Comparison of ENCODE assay signal across 12 mouse cellular contexts in genomic region chr10:52278011-52278434, GRCm38 (mm10). TPM values are rescaled to one million over a fixed set of nuclear protein-coding genes. Genes with fewer than 3 reads are reported as not detected.
DNase-seq lines count a peak whose midpoint lies in the region; ATAC-seq and TF ChIP-seq lines count a peak whose summit lies in the region.
"Had no signal": no experiment of that assay in that cellular context is flagged by ENCODE, and none has a peak within 500 bp of the region (broad histone marks: within the 10 kb centered on the region; RNA-seq: fewer than 3 reads in every experiment).

No protein-coding gene starts in this region.

- peak; percentile 60 for DNase-seq in heart, embryonic 10.5 days (ENCODE audit: low spot score)
- DNase-seq in heart, postnatal 36 days = no peak
- DNase-seq in urinary bladder, postnatal 36 days (ENCODE audit: low spot score in 2 of 2) = peak; percentile 49 to 62
- no peak for DNase-seq in frontal cortex, postnatal 10 days (ENCODE audit: low spot score in 2 of 2)
- DNase-seq in B cell, adult 2 months = no peak
- no peak for DNase-seq in MN1 (ENCODE audit: low spot score)

- no peak overlapping the region for H3K9ac ChIP-seq in intestine, postnatal 0 days (ENCODE audit: low read depth, low read length)
- no peak overlapping the region for H3K9ac ChIP-seq in lung, embryonic 16.5 days (ENCODE audit: low read length)
- H3K9ac ChIP-seq: embryonic facial prominence, embryonic 13.5 days; hindbrain, embryonic 14.5 days had no signal

- peaks cover 16% of the 10 kb centered on the region for H3K4me1 ChIP-seq in heart, embryonic 10.5 days
- peaks cover 5% of the 10 kb centered on the region; the same call in 1 of the 2 replicates for H3K4me1 ChIP-seq in intestine, postnatal 0 days (replicated peaks; ENCODE audit: control insufficient read depth, insufficient read depth, low read length)
- H3K4me1 ChIP-seq in lung, embryonic 16.5 days (replicated peaks; ENCODE audit: control insufficient read depth, insufficient read depth, low read length) = peaks cover 22% of the 10 kb centered on the region

- no peak overlapping the region for H3K27ac ChIP-seq in heart, embryonic 10.5 days
- H3K27ac ChIP-seq in intestine, postnatal 0 days (ENCODE audit: low read depth, low read length) = no peak overlapping the region
- peak overlapping the region; percentile 72 for H3K27ac ChIP-seq in lung, embryonic 16.5 days (ENCODE audit: low read length)
- H3K27ac ChIP-seq: embryonic facial prominence, embryonic 13.5 days; hindbrain, embryonic 14.5 days had no signal

- no peaks in the 10 kb centered on the region for H3K9me3 ChIP-seq in heart, embryonic 10.5 days
- no peaks in the 10 kb centered on the region for H3K9me3 ChIP-seq in intestine, postnatal 0 days (ENCODE audit: control insufficient read depth)
- no peaks in the 10 kb centered on the region for H3K9me3 ChIP-seq in lung, embryonic 16.5 days (ENCODE audit: control insufficient read depth, low read length)
- H3K9me3 ChIP-seq: embryonic facial prominence, embryonic 13.5 days; megakaryocyte, embryonic 14.5 days had no signal

- ATAC-seq in intestine, postnatal 0 days = peak; percentile 71
- ATAC-seq in lung, embryonic 16.5 days (ENCODE audit: low read depth) = peak; percentile 89

- intact Hi-C loops in heart, postnatal 36 days (cut with DNase I) = loop anchor here (2.0 to 5.0 kb wide), 3 partner anchors 31 to 104 kb away; partner anchors contain the start of genes Dcbld1 and Gopc

- peak overlapping the region; percentile 47 for H3K4me2 ChIP-seq in intestine, postnatal 0 days (replicated peaks; ENCODE audit: low read depth)
- H3K4me2 ChIP-seq in lung, embryonic 16.5 days (ENCODE audit: low read depth, low read length) = peak overlapping the region; percentile 19; the same call in 1 of the 2 replicates
- H3K4me2 ChIP-seq: embryonic facial prominence, embryonic 13.5 days; hindbrain, embryonic 14.5 days had no signal

- no peaks in the 10 kb centered on the region for H3K27me3 ChIP-seq in heart, embryonic 10.5 days (ENCODE audit: insufficient read depth, poor library complexity, severe bottlenecking)
- no peaks in the 10 kb centered on the region for H3K27me3 ChIP-seq in intestine, postnatal 0 days (replicated peaks; ENCODE audit: control insufficient read depth, insufficient read depth, low read length)
- H3K27me3 ChIP-seq in lung, embryonic 16.5 days (ENCODE audit: control insufficient read depth, insufficient read depth, low read depth, low read length) = no peaks in the 10 kb centered on the region
- H3K27me3 ChIP-seq: CH12.LX; embryonic facial prominence, embryonic 13.5 days; megakaryocyte, embryonic 14.5 days had no signal

- WGBS in heart, embryonic 10.5 days = 65% methylated on average over 9 of the region's 9 CpGs
- WGBS in intestine, postnatal 0 days = 32% methylated on average over 9 of the region's 9 CpGs
- WGBS in lung, embryonic 16.5 days = 38% methylated on average over 9 of the region's 9 CpGs

- H3K4me3 ChIP-seq in heart, embryonic 10.5 days = no peak overlapping the region
- no peak overlapping the region for H3K4me3 ChIP-seq in intestine, postnatal 0 days (ENCODE audit: low read depth, low read length)
- H3K4me3 ChIP-seq in lung, embryonic 16.5 days (ENCODE audit: low read length) = no peak overlapping the region
- H3K4me3 ChIP-seq: embryonic facial prominence, embryonic 13.5 days; megakaryocyte, embryonic 14.5 days had no signal

- no peaks in the 10 kb centered on the region for H3K36me3 ChIP-seq in heart, embryonic 10.5 days
- H3K36me3 ChIP-seq in intestine, postnatal 0 days (ENCODE audit: control insufficient read depth, insufficient read depth) = 0 out of 2 replicates have a peak, but pooled peaks cover 8% of the 10 kb centered on the region
- no peaks in the 10 kb centered on the region for H3K36me3 ChIP-seq in lung, embryonic 16.5 days (ENCODE audit: control insufficient read depth, insufficient read depth, low read length)
- H3K36me3 ChIP-seq: embryonic facial prominence, embryonic 13.5 days had no signal

- no peak for TF ChIP-seq CTCF in intestine, postnatal 0 days (IDR thresholded peaks at IDR 0.05; ENCODE audit: low read depth)

RNA-seq across cellular contexts. Expression of gene Dcbld1, which starts 44.6 kb away (rescaled TPM):
- 9.9 and 17.0 TPM in 2 replicates for polyA plus RNA-seq in heart, embryonic 10.5 days (2016; fragmentation: Nextera tagmentation; extraction: Ambion mirVana)
- 1 to 10 TPM; 3.7 to 3.8 TPM for total RNA-seq in heart, postnatal 36 days (2021)
- 36.7 and 37.3 TPM in 2 replicates for polyA plus RNA-seq in intestine, postnatal 0 days (2015; fragmentation: Nextera tagmentation; extraction: Ambion mirVana)
- polyA plus RNA-seq in lung, embryonic 16.5 days (2015; fragmentation: Nextera tagmentation; extraction: Ambion mirVana) = 27.6 and 27.8 TPM in 2 replicates

Comparison
In these comparisons a context has a peak if more than half of its experiments do, and no peak if none do; other contexts are left out.
1. DNase-seq: peak in heart, embryonic 10.5 days (single experiment) and urinary bladder, postnatal 36 days (2 of 2); none in heart, postnatal 36 days (0 of 2), frontal cortex, postnatal 10 days (0 of 2), B cell, adult 2 months (0 of 2) and MN1 (single experiment).